Mouse (Mus musculus) intestine, embryonic 15.5 days (tissue): ENCODE measurements around the gene Tubg1. TPM values are rescaled to one million over a fixed set of nuclear protein-coding genes. Genes with fewer than 3 reads are reported as not detected.
A peak's percentile ranks its signal among the peaks of the same experiment; 100 is the strongest.

ENCODE experiments used
- ATAC-seq: fragments of 200-750 bp; cut with Nextera tagmentation; 2 replicates; pipeline ENCODE4 v1.8.0; 2017; ENCODE audit warnings: moderate TSS enrichment, moderate library complexity
- H3K27ac ChIP-seq: fragments of 300-500 bp; sonication (generic); 2 replicates; pipeline ENCODE4 v1.5.1; 2015; ENCODE audit warnings: mild to moderate bottlenecking, inconsistent platforms
- H3K27me3 ChIP-seq: fragments of 300-500 bp; sonication (generic); replicated peaks from 2 replicates; pipeline ENCODE4 v1.6.1; 2015; ENCODE audit warnings: inconsistent platforms
- H3K36me3 ChIP-seq: fragments of 300-500 bp; sonication (generic); 2 replicates; pipeline ENCODE4 v1.6.1; 2015; ENCODE audit warnings: inconsistent platforms
- H3K4me1 ChIP-seq: fragments of 300-500 bp; sonication (generic); replicated peaks from 2 replicates; pipeline ENCODE4 v1.6.1; 2015; ENCODE audit warnings: inconsistent platforms
- H3K4me2 ChIP-seq: fragments of 300-500 bp; sonication (generic); replicated peaks from 2 replicates; pipeline ENCODE4 v1.6.1; 2015; ENCODE audit warnings: mild to moderate bottlenecking, inconsistent platforms
- H3K4me3 ChIP-seq: fragments of 300-500 bp; sonication (generic); replicated peaks from 2 replicates; pipeline ENCODE4 v1.5.1; 2015; ENCODE audit warnings: inconsistent platforms
- H3K9ac ChIP-seq: fragments of 300-500 bp; sonication (generic); 2 replicates; pipeline ENCODE4 v1.6.1; 2015; ENCODE audit warnings: inconsistent platforms
- H3K9me3 ChIP-seq: fragments of 300-500 bp; sonication (generic); 2 replicates; pipeline ENCODE4 v1.6.1; 2016; ENCODE audit warnings: inconsistent platforms
- WGBS: fragments of 180-500 bp; shearing (Covaris S2); methylation state at CpG from one replicate; pipeline ENCODE4 v1.1.7; 2015; 5-methylcytosine and 5-hydroxymethylcytosine counted together
- polyA plus RNA-seq: library from polyadenylated mRNA; unstranded; fragments of >200 nt; fragmentation: Nextera tagmentation; extraction: Ambion mirVana; gene quantifications from 2 replicates; pipeline ENCODE4 v1.2.1, GENCODE M21; 2015

Gene Tubg1
- polyA plus RNA-seq, 1 experiment from 2014 or later, result 59.2 TPM

GRCm38 (mm10) chr11:101131187-101131586 lies 11.4 kb downstream of the Tubg1 start:
- no peak overlapping the region for H3K9ac ChIP-seq
- peaks cover 9% of the 10 kb centered on the region; the same call in 1 of the 2 replicates for H3K4me1 ChIP-seq
- H3K27ac ChIP-seq, result no peak overlapping the region
- no peaks in the 10 kb centered on the region for H3K9me3 ChIP-seq
- WGBS, result 74% methylated on average over 2 of the region's 2 CpGs
- peaks cover 7% of the 10 kb centered on the region for H3K36me3 ChIP-seq
- H3K4me2 ChIP-seq, result no peak overlapping the region
- ATAC-seq, result no peak
- H3K27me3 ChIP-seq, result no peaks in the 10 kb centered on the region
- H3K4me3 ChIP-seq, result no peak overlapping the region

GRCm38 (mm10) chr11:101131701-101132100 lies 12.0 kb downstream of the Tubg1 start:
- Histone ChIP-seq H3K4me3 (no peak overlapping the region), H3K27me3 (no peaks in the 10 kb centered on the region), H3K9ac (no peak overlapping the region), H3K9me3 (no peaks in the 10 kb centered on the region), H3K36me3 (peaks cover 2% of the 10 kb centered on the region), H3K27ac (no peak overlapping the region), H3K4me1 (peaks cover 9% of the 10 kb centered on the region; the same call in 1 of the 2 replicates), H3K4me2 (no peak overlapping the region)
- 87% methylated on average over 6 of the region's 6 CpGs for whole genome bisulfite sequencing
- no peak for ATAC-seq

GRCm38 (mm10) chr11:101133037-101133436 lies 13.3 kb downstream of the Tubg1 start:
- Histone ChIP-seq H3K9ac (no peak overlapping the region), H3K4me3 (no peak overlapping the region), H3K9me3 (no peaks in the 10 kb centered on the region), H3K4me1 (peaks cover 9% of the 10 kb centered on the region; the same call in 1 of the 2 replicates), H3K36me3 (no peaks in the 10 kb centered on the region), H3K27me3 (no peaks in the 10 kb centered on the region), H3K4me2 (no peak overlapping the region), H3K27ac (no peak overlapping the region)
- WGBS, result 58% methylated on average over 12 of the region's 12 CpGs
- ATAC-seq, result no peak

GRCm38 (mm10) chr11:101134217-101134865 lies 14.6 kb downstream of the Tubg1 start:
- no peak overlapping the region for H3K4me2 ChIP-seq
- no peak overlapping the region for H3K9ac ChIP-seq
- no peaks in the 10 kb centered on the region for H3K36me3 ChIP-seq
- H3K27ac ChIP-seq, result no peak overlapping the region
- H3K9me3 ChIP-seq, result no peaks in the 10 kb centered on the region
- 71% methylated on average over 13 of the region's 13 CpGs for WGBS
- H3K4me3 ChIP-seq, result no peak overlapping the region
- H3K4me1 ChIP-seq, result peaks cover 17% of the 10 kb centered on the region
- ATAC-seq, result no peak
- no peaks in the 10 kb centered on the region for H3K27me3 ChIP-seq

- no peak overlapping the region for H3K4me3 ChIP-seq
- ATAC-seq, result no peak
- H3K27me3 ChIP-seq, result peaks cover 6% of the 10 kb centered on the region; the same call in 1 of the 2 replicates
- H3K9me3 ChIP-seq, result no peaks in the 10 kb centered on the region
- WGBS, result 77% methylated on average over 7 of the region's 7 CpGs
- H3K36me3 ChIP-seq, result no peaks in the 10 kb centered on the region
- no peak overlapping the region for H3K27ac ChIP-seq
- no peak overlapping the region for H3K4me2 ChIP-seq
- no peak overlapping the region for H3K9ac ChIP-seq
- H3K4me1 ChIP-seq, result peaks cover 17% of the 10 kb centered on the region
These were observed 17.3 kb downstream of the Tubg1 start for GRCm38 (mm10) chr11:101137000-101137399.

GRCm38 (mm10) chr11:101138536-101139181 lies 18.9 kb downstream of the Tubg1 start:
- Histone ChIP-seq H3K27ac (0 out of 2 replicates have a peak overlapping the region, but pooled peaks have one; percentile 18), H3K4me2 (peak overlapping the region; percentile 46), H3K27me3 (peaks cover 6% of the 10 kb centered on the region; the same call in 1 of the 2 replicates), H3K9me3 (no peaks in the 10 kb centered on the region), H3K4me1 (peaks cover 20% of the 10 kb centered on the region), H3K9ac (no peak overlapping the region), H3K36me3 (no peaks in the 10 kb centered on the region), H3K4me3 (no peak overlapping the region)
- ATAC-seq, result peak; percentile 66
- 19% methylated on average over 15 of the region's 15 CpGs for WGBS

GRCm38 (mm10) chr11:101140164-101140819 lies 20.6 kb downstream of the Tubg1 start:
- Histone ChIP-seq H3K27ac (no peak overlapping the region), H3K4me1 (peaks cover 23% of the 10 kb centered on the region), H3K36me3 (no peaks in the 10 kb centered on the region), H3K4me2 (peak overlapping the region; percentile 64), H3K9me3 (no peaks in the 10 kb centered on the region), H3K9ac (peak overlapping the region; percentile 39), H3K27me3 (peaks cover 6% of the 10 kb centered on the region; the same call in 1 of the 2 replicates), H3K4me3 (peak overlapping the region; percentile 22)
- ATAC-seq, result no peak
- 35% methylated on average over 27 of the region's 27 CpGs for WGBS

- WGBS, result 75% methylated on average over 8 of the region's 8 CpGs
- no peak overlapping the region for H3K27ac ChIP-seq
These were observed 21.4 kb downstream of the Tubg1 start for GRCm38 (mm10) chr11:101141088-101141487.

GRCm38 (mm10) chr11:101142215-101142967 lies 22.7 kb downstream of the Tubg1 start:
- Histone ChIP-seq H3K36me3 (no peaks in the 10 kb centered on the region), H3K27me3 (peaks cover 6% of the 10 kb centered on the region; the same call in 1 of the 2 replicates), H3K4me1 (peaks cover 23% of the 10 kb centered on the region), H3K4me2 (no peak overlapping the region), H3K4me3 (no peak overlapping the region), H3K9ac (no peak overlapping the region), H3K9me3 (no peaks in the 10 kb centered on the region), H3K27ac (no peak overlapping the region)
- WGBS, result 86% methylated on average over 10 of the region's 10 CpGs
- ATAC-seq, result no peak

More at GRCm38 (mm10) chr11:101141088-101141487, 21.4 kb downstream of the Tubg1 start:
- no peaks in the 10 kb centered on the region for H3K9me3 ChIP-seq
- H3K9ac ChIP-seq, result no peak overlapping the region
- peaks cover 23% of the 10 kb centered on the region for H3K4me1 ChIP-seq
- no peaks in the 10 kb centered on the region for H3K36me3 ChIP-seq
- no peak overlapping the region for H3K4me3 ChIP-seq
- ATAC-seq, result no peak
- H3K27me3 ChIP-seq, result peaks cover 6% of the 10 kb centered on the region; the same call in 1 of the 2 replicates
- no peak overlapping the region for H3K4me2 ChIP-seq

- H3K4me1 ChIP-seq, result peaks cover 20% of the 10 kb centered on the region
- no peak overlapping the region for H3K27ac ChIP-seq
- H3K4me2 ChIP-seq, result peak overlapping the region; percentile 64
- 0 out of 2 replicates have a peak, but pooled peaks have one; percentile 29 for ATAC-seq
- H3K9ac ChIP-seq, result no peak overlapping the region; the same call in 1 of the 2 replicates
- H3K36me3 ChIP-seq, result no peaks in the 10 kb centered on the region
- H3K4me3 ChIP-seq, result peak overlapping the region; percentile 14
- peaks cover 6% of the 10 kb centered on the region; the same call in 1 of the 2 replicates for H3K27me3 ChIP-seq
- no peaks in the 10 kb centered on the region for H3K9me3 ChIP-seq
- 25% methylated on average over 19 of the region's 19 CpGs for WGBS
These were observed 23.8 kb downstream of the Tubg1 start for GRCm38 (mm10) chr11:101143338-101144225.

GRCm38 (mm10) chr11:101146377-101146776 lies 26.6 kb downstream of the Tubg1 start:
- peaks cover 22% of the 10 kb centered on the region for H3K4me1 ChIP-seq
- H3K9me3 ChIP-seq, result no peaks in the 10 kb centered on the region
- no peak overlapping the region for H3K9ac ChIP-seq
- ATAC-seq, result no peak
- H3K36me3 ChIP-seq, result no peaks in the 10 kb centered on the region
- no peak overlapping the region for H3K27ac ChIP-seq
- WGBS, result 38% methylated on average over 10 of the region's 10 CpGs
- H3K27me3 ChIP-seq, result no peaks in the 10 kb centered on the region
- H3K4me3 ChIP-seq, result no peak overlapping the region
- no peak overlapping the region for H3K4me2 ChIP-seq
